Mouse (Mus musculus): Measurements from ENCODE around the gene Klhdc1. TPM values are rescaled to one million over a fixed set of nuclear protein-coding genes. Genes with fewer than 3 reads are reported as not detected.
A peak's percentile ranks its signal among the peaks of the same experiment; 100 is the strongest.

Gene Klhdc1
- polyA plus RNA-seq, 1 experiment from 2014 or later, result 11.5 TPM

DNA sequence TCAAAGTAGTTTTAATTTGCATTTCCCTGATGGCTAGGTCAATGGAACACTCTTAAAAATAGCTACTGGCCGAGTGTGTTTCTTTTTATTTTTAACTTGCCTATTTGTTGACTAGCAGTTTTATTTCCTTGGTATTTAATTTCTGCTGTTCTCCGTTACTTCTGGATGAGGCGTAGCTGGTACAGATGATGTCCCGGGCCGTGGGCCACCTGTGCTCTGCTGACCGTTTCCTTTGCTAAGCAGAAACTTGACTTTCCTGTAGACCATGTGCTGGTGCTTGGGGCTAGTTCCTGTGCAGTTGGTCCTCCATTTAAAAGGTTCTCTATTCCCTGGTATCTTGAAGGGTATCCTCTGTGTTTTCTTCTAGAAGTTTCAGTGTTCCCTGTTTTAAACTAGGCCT, 51.4 kb downstream of the Klhdc1 start:
- H3K9ac ChIP-seq (ENCODE audit: low read length), result no peak overlapping the region
- ATAC-seq (ENCODE audit: insufficient number of reproducible peaks, insufficient read depth, low FRiP score, low read depth), result no peak
- no peak overlapping the region for H3K4me3 ChIP-seq (ENCODE audit: control insufficient read depth in 1 of 2, insufficient read depth in 1 of 2, low read depth in 1 of 2, low read length in 2 of 2)
- 0 out of 4 replicates have a peak, but pooled peaks cover 0 to 4% of the 10 kb centered on the region in 2 experiments for H3K4me1 ChIP-seq (ENCODE audit: control insufficient read depth in 2 of 2, insufficient read depth in 2 of 2, low read length in 2 of 2)
- H3K27me3 ChIP-seq (ENCODE audit: control insufficient read depth, insufficient read depth, low read length), result no peaks in the 10 kb centered on the region
- no peak overlapping the region for H3K27ac ChIP-seq (replicated peaks in 1 of 2; ENCODE audit: control insufficient read depth in 1 of 2, insufficient read depth in 1 of 2, low read depth in 2 of 2, low read length in 2 of 2)
- H3K4me2 ChIP-seq (ENCODE audit: low read length), result no peak overlapping the region
- H3K36me3 ChIP-seq (ENCODE audit: control insufficient read depth, insufficient read depth, low read length), result no peaks in the 10 kb centered on the region
- 81% methylated on average over 6 of the region's 6 CpGs for WGBS
- no peaks in the 10 kb centered on the region for H3K9me3 ChIP-seq (ENCODE audit: control insufficient read depth, low read length)

DNA sequence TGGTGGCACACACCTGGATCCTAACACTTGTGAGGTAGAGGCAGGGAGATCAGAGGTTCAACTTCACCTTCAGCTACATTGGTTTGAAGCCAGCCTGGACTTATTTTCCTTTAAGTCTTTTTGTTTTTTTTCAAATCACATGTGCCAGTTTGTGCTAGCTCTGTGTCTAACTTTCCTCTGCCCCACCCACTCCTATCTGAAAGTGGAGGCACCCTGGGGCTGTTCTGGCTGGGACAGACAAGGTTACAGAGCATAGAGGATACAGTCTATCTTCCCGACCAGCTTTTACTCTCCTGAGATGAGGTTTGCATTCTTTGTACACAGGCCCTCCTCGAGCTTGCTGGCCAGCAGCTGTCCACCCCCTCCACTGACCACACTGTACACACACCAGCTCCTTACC, 52.8 kb downstream of the Klhdc1 start:
- H3K4me3 ChIP-seq (ENCODE audit: control insufficient read depth in 1 of 2, insufficient read depth in 1 of 2, low read depth in 1 of 2, low read length in 2 of 2), result no peak overlapping the region
- H3K4me2 ChIP-seq (ENCODE audit: low read length), result no peak overlapping the region
- H3K9me3 ChIP-seq (ENCODE audit: control insufficient read depth, low read length), result no peaks in the 10 kb centered on the region
- WGBS, result 50% methylated on average over 2 of the region's 2 CpGs
- H3K9ac ChIP-seq (ENCODE audit: low read length), result no peak overlapping the region
- no peaks in the 10 kb centered on the region for H3K36me3 ChIP-seq (ENCODE audit: control insufficient read depth, insufficient read depth, low read length)
- no peak overlapping the region for H3K27ac ChIP-seq (replicated peaks in 1 of 2; ENCODE audit: control insufficient read depth in 1 of 2, insufficient read depth in 1 of 2, low read depth in 2 of 2, low read length in 2 of 2)
- H3K4me1 ChIP-seq (ENCODE audit: control insufficient read depth in 2 of 2, insufficient read depth in 2 of 2, low read length in 2 of 2), result peaks cover 4 to 18% of the 10 kb centered on the region in 2 experiments
- ATAC-seq (ENCODE audit: insufficient number of reproducible peaks, insufficient read depth, low FRiP score, low read depth), result no peak
- H3K27me3 ChIP-seq (ENCODE audit: control insufficient read depth, insufficient read depth, low read length), result no peaks in the 10 kb centered on the region

DNA sequence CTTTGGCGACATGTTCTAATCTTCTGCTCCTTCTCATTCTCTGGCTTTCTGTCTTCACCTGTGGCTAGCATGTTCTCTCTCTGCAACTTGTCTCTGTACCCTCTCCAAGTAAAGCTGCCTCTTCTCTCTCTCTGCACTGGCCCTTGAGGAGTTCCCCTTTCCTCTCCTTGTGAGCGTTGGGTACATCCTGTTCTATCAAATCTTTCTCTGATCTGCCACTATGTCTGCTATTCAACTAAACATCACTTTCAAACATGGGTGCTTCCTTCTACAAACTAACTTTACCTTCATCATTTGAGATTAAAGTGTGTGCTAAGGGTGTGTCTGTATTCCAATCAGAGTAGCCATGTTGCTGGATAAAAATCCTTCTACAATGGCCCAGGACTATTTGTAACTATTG, 54.0 kb downstream of the Klhdc1 start:
- Histone ChIP-seq H3K4me1 (ENCODE audit: control insufficient read depth in 2 of 2, insufficient read depth in 2 of 2, low read length in 2 of 2) (peaks cover 10 to 24% of the 10 kb centered on the region in 2 experiments), H3K27ac (replicated peaks in 1 of 2; ENCODE audit: control insufficient read depth in 1 of 2, insufficient read depth in 1 of 2, low read depth in 2 of 2, low read length in 2 of 2) (no peak overlapping the region), H3K36me3 (ENCODE audit: control insufficient read depth, insufficient read depth, low read length) (peaks cover 1% of the 10 kb centered on the region), H3K4me2 (ENCODE audit: low read length) (no peak overlapping the region), H3K4me3 (ENCODE audit: control insufficient read depth in 1 of 2, insufficient read depth in 1 of 2, low read depth in 1 of 2, low read length in 2 of 2) (no peak overlapping the region), H3K9me3 (ENCODE audit: control insufficient read depth, low read length) (no peaks in the 10 kb centered on the region), H3K27me3 (ENCODE audit: control insufficient read depth, insufficient read depth, low read length) (no peaks in the 10 kb centered on the region), H3K9ac (ENCODE audit: low read length) (no peak overlapping the region)
- ATAC-seq (ENCODE audit: insufficient number of reproducible peaks, insufficient read depth, low FRiP score, low read depth), result no peak
- WGBS, result 79% methylated on average over 2 of the region's 2 CpGs

DNA sequence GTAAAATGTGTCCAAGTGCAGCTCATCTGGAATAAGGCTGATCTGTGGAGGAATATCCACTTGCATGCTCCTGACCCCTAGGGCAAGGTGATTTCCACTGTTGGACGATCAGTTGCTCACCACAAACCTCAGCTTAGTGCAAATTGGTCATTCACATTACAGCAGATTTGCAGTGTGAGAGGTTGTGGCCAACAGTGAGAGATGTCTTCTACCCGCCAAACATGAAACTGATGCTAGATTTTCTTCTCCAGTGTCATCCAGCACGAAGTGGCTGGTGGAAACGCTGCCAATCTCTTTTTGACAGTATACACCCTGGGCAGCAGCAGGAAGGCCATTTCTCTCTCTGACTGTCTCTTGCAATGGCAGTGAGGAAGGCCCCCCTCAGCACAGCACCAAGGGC, 54.7 kb downstream of the Klhdc1 start:
- ATAC-seq (ENCODE audit: insufficient number of reproducible peaks, insufficient read depth, low FRiP score, low read depth), result no peak
- no peak overlapping the region for H3K9ac ChIP-seq (ENCODE audit: low read length)
- no peak overlapping the region; a peak in 1 of 4 replicates for H3K4me3 ChIP-seq (ENCODE audit: control insufficient read depth in 1 of 2, insufficient read depth in 1 of 2, low read depth in 1 of 2, low read length in 2 of 2)
- H3K27me3 ChIP-seq (ENCODE audit: control insufficient read depth, insufficient read depth, low read length), result no peaks in the 10 kb centered on the region
- peaks cover 10 to 24% of the 10 kb centered on the region in 2 experiments for H3K4me1 ChIP-seq (ENCODE audit: control insufficient read depth in 2 of 2, insufficient read depth in 2 of 2, low read length in 2 of 2)
- H3K9me3 ChIP-seq (ENCODE audit: control insufficient read depth, low read length), result no peaks in the 10 kb centered on the region
- peak overlapping the region; percentile 75; the same call in 1 of the 2 replicates for H3K4me2 ChIP-seq (ENCODE audit: low read length)
- peaks cover 8% of the 10 kb centered on the region for H3K36me3 ChIP-seq (ENCODE audit: control insufficient read depth, insufficient read depth, low read length)
- H3K27ac ChIP-seq (replicated peaks in 1 of 2; ENCODE audit: control insufficient read depth in 1 of 2, insufficient read depth in 1 of 2, low read depth in 2 of 2, low read length in 2 of 2), result no peak overlapping the region
- WGBS, result 79% methylated on average over 4 of the region's 4 CpGs

DNA sequence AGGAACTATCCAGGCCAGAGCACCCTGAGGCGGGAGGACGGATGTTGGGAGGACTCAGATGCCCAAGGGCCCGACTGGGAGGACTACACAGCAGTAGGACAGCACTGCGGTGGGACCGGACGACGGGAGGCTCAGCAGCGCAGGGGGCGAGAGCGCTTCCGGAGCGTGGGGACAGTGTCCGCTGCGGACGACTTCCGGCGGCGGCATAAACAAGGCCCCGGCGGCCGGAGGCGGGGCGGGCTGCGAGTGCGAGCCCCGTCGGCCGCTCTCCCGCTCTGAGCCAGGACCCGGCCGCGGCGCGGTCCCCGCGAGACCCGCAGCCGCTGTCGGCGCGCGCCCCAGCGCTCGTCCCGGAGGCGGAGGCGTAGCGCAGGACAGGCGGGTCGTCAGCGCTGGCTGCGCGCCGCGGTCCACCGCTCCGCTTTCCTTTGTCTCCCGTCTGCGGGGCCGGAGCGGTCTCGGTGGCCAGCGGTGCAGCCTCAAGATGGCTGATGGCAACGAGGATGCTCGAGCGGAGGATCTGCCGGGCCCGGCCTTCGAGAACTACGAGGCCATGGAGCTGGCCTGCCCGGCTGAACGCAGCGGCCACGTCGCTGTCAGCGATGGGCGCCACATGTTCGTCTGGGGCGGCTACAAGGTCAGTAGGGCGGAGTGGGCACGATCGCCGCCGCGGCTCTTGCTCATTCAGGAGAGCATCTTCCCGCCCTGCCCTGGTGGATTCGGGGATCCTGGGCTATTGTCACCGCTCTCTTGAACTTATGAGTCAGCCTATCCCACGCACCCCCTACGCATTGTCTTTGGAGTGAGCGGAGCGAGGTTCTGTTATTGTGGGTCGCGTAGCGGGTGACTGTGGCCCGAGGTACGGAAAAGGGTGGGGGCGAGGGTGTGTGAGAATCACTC, 55.8 kb downstream of the Klhdc1 start, which contains the start of gene Klhdc2:
Gene Klhdc2 (plus strand): TSS at position 171 of the 900 bp plus-strand sequence.
- H3K27me3 ChIP-seq (ENCODE audit: control insufficient read depth, insufficient read depth, low read length), result no peaks in the 10 kb centered on the region
- peaks cover 18% of the 10 kb centered on the region for H3K36me3 ChIP-seq (ENCODE audit: control insufficient read depth, insufficient read depth, low read length)
- H3K9ac ChIP-seq (ENCODE audit: low read length), result peak within 1 kb of the TSS; percentile 99
- H3K4me2 ChIP-seq (ENCODE audit: low read length), result peak within 1 kb of the TSS; percentile 75
- no peaks in the 10 kb centered on the region for H3K9me3 ChIP-seq (ENCODE audit: control insufficient read depth, low read length)
- peaks cover 10 to 24% of the 10 kb centered on the region in 2 experiments for H3K4me1 ChIP-seq (ENCODE audit: control insufficient read depth in 2 of 2, insufficient read depth in 2 of 2, low read length in 2 of 2)
- peak; percentile 92 for ATAC-seq (ENCODE audit: insufficient number of reproducible peaks, insufficient read depth, low FRiP score, low read depth)
- peak within 1 kb of the TSS; percentile 87 to 97 for H3K27ac ChIP-seq (replicated peaks in 1 of 2; ENCODE audit: control insufficient read depth in 1 of 2, insufficient read depth in 1 of 2, low read depth in 2 of 2, low read length in 2 of 2)
- peak within 1 kb of the TSS; percentile 82 to 97 for H3K4me3 ChIP-seq (ENCODE audit: control insufficient read depth in 1 of 2, insufficient read depth in 1 of 2, low read depth in 1 of 2, low read length in 2 of 2)
- WGBS, result under 1% methylated on average over 87 of the region's 98 CpGs

DNA sequence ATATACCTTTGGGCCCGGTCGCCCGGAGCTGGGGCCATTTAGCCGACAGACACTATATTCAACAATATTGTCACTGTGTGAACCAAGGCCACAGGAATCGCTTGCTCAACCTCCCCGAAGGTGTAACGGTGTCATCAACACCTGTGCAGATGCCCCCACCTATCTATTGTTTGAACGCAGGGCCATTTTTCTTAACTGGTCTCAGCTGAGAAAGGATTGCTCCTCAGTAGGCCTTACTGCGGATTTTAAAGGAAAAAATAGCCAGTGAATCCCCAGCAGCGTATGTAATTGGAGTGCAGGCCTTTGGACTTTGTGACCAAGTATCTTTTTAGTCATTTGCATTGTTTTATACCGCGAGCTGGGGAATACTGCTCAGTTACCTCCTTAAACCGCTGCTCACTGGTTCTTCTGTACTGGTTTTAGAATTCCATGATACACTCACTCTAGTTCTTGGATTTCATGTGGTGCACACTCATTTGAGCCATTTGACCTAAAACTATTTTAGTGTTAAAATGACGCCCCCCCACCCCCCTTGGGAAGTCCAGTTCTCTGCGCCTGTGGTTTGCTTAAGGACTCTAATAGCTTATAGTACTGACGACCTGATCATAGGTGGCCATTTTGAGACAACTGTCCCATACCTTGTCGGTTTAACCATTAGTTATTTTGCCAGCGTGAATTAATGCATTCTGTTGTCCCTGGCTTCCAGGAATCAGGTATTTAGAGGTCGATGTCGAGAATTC, 56.6 kb downstream of the Klhdc1 start:
- WGBS, result 19% methylated on average over 20 of the region's 20 CpGs
- Histone ChIP-seq H3K4me3 (ENCODE audit: control insufficient read depth in 1 of 2, insufficient read depth in 1 of 2, low read depth in 1 of 2, low read length in 2 of 2) (peak overlapping the region; percentile 82 to 97), H3K27ac (replicated peaks in 1 of 2; ENCODE audit: control insufficient read depth in 1 of 2, insufficient read depth in 1 of 2, low read depth in 2 of 2, low read length in 2 of 2) (peak overlapping the region; percentile 87 to 97), H3K9me3 (ENCODE audit: control insufficient read depth, low read length) (no peaks in the 10 kb centered on the region), H3K36me3 (ENCODE audit: control insufficient read depth, insufficient read depth, low read length) (peaks cover 26% of the 10 kb centered on the region), H3K4me2 (ENCODE audit: low read length) (peak overlapping the region; percentile 75), H3K27me3 (ENCODE audit: control insufficient read depth, insufficient read depth, low read length) (no peaks in the 10 kb centered on the region), H3K4me1 (ENCODE audit: control insufficient read depth in 2 of 2, insufficient read depth in 2 of 2, low read length in 2 of 2) (peaks cover 10 to 24% of the 10 kb centered on the region in 2 experiments), H3K9ac (ENCODE audit: low read length) (peak overlapping the region; percentile 99)
- ATAC-seq (ENCODE audit: insufficient number of reproducible peaks, insufficient read depth, low FRiP score, low read depth), result no peak

DNA sequence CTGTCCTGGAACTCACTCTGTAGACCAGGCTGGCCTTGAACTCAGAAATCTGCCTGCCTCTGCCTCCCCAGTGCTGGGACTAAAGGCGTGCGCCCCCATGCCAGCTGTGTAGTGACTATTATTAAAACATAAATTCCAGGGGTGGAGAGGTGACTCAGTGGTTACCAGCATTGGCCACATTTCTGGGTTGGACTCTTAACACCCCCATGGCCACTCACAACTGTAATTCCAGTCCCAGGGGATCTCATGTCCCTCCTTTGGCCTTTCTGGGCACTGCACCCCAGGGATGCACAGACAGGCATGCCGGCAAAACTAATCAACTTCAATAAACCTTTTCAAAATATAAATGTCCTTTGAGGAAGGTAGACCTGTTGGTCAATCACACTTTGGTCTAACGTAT, 57.3 kb downstream of the Klhdc1 start:
- Histone ChIP-seq H3K4me3 (ENCODE audit: control insufficient read depth in 1 of 2, insufficient read depth in 1 of 2, low read depth in 1 of 2, low read length in 2 of 2) (no peak overlapping the region), H3K27ac (replicated peaks in 1 of 2; ENCODE audit: control insufficient read depth in 1 of 2, insufficient read depth in 1 of 2, low read depth in 2 of 2, low read length in 2 of 2) (no peak overlapping the region), H3K4me2 (ENCODE audit: low read length) (peak overlapping the region; percentile 75), H3K27me3 (ENCODE audit: control insufficient read depth, insufficient read depth, low read length) (no peaks in the 10 kb centered on the region), H3K9me3 (ENCODE audit: control insufficient read depth, low read length) (no peaks in the 10 kb centered on the region), H3K9ac (ENCODE audit: low read length) (no peak overlapping the region), H3K36me3 (ENCODE audit: control insufficient read depth, insufficient read depth, low read length) (peaks cover 33% of the 10 kb centered on the region), H3K4me1 (ENCODE audit: control insufficient read depth in 2 of 2, insufficient read depth in 2 of 2, low read length in 2 of 2) (peaks cover 10 to 24% of the 10 kb centered on the region in 2 experiments)
- 91% methylated on average over 4 of the region's 4 CpGs for WGBS
- ATAC-seq (ENCODE audit: insufficient number of reproducible peaks, insufficient read depth, low FRiP score, low read depth), result no peak
